Mouse (Mus musculus) cortical plate, adult 2 months (tissue): ENCODE results near the gene Slc27a2.

Source experiments
- CTCF ChIP-seq: fragments of 200-500 bp; IDR thresholded peaks from 2 replicates; pipeline ENCODE4 v1.5.1; 2011; ENCODE audit warnings: mild to moderate bottlenecking, control low read depth, low read length; ENCODE audit not compliant: insufficient read depth; ENCODE audit errors: extremely low read depth
- POLR2A ChIP-seq: fragments of 200-500 bp; IDR thresholded peaks from 2 replicates; pipeline ENCODE4 v1.6.1; 2011; ENCODE audit warnings: mild to moderate bottlenecking, low read length, control low read depth; ENCODE audit not compliant: insufficient read depth; ENCODE audit errors: extremely low read depth

DNA sequence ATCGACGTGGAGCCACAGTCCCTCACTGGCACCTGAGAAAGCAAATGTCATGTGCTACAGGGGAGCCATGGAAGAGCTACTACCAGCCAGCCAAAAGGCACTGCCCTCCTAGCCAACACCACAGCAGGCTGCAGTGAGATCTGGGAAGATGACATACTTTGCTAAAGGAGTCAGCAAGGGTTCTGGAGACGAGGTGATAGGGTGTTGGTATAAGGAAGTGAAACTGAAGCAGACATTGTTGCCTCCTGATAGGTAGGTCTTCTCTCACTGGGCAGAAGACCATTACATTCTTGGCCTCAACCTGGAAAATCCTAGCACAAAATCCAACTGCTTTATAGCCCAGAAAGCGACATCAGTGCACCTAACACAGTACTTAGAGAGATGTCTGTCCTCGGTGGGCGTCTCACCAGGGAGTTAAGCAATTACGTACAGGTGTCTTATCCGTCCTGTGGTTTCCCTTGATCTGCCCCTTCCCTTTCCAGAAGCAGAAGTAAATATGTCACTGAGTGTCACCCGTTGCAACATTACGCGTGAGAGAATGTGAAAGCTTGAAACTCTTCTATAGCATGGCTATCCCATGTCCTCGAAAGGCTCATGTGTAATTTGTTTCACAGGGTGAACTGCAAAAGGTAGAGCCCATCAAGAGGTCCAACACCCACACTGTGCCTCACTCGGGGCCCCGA, 49.9 kb downstream of the Slc27a2 start:
- no peak for TF ChIP-seq CTCF
- no peak for TF ChIP-seq POLR2A
